Mouse (Mus musculus) mesoderm, embryonic 11.5 days (tissue): ENCODE measurements at regions not wholly inside any gene's neighbourhood (a gene's known extent, or its start where the extent isn't known, plus 50 kb on each side); places are given as distances from the start of the nearest gene placed in this dataset.
A peak's percentile ranks its signal among the peaks of the same experiment; 100 is the strongest.
"Not testable (repeated sequence)": the region's sequence is repeated elsewhere in the genome, so short reads cannot be mapped to it uniquely, and the experiment has no call there.

Experiments
- DNase-seq: peaks from one replicate; pipeline ENCODE4 v3.0.0-alpha.2; 2012; ENCODE audit warnings: low read depth, low spot score

DNA sequence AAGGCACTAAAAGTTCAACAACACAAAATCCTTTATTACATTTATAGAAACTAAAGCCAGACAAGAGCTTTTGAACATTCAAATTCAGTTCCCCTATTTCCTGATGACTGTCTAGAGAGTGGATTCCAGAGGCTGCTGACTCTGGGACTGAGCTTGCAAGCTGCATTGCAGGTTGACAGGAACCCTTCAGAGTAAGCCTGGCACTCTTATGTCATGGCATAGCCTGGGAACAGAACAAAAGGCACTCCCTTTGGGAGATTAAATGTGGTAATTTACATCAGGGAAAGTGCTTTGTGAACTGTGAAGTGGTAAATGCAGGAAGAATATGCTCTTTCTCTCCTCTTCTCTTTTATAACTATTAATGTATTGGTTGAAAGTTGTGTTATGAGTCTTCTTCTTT, 847.3 kb downstream of the Bcl11a start:
- no peak for DNase-seq

- no peak for DNase-seq
Measured at GRCm38 (mm10) chr11:24943646-24944045, 865.8 kb downstream of the Bcl11a start.

DNA sequence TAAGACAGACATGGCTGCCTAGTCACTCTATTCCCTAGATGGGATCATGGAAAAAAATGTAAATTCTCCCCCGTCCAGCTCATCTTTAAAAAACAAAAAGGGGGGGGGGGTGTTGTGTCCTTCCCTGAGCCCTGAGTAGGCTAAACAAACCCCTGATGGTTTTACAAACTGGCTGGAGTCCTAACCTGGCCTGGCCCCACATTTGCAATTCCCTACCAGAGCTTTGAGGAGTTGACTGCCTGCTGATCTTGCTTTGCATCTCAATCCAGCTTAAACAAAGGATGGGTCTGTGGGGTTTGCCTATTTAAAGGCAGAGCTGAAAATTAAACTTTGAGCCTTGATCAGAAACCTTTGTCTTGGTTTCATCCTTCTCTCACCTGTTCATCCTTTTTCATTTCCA, 873.3 kb downstream of the Bcl11a start:
- no peak for DNase-seq

GRCm38 (mm10) chr11:24972359-24972758, 894.5 kb downstream of the Bcl11a start:
- DNase-seq = no peak

- DNase-seq = peak; percentile 4
Measured at GRCm38 (mm10) chr11:24980193-24980665, 902.4 kb downstream of the Bcl11a start.

- DNase-seq = no peak
Measured at GRCm38 (mm10) chr11:24983060-24983629, 905.3 kb downstream of the Bcl11a start.

DNA sequence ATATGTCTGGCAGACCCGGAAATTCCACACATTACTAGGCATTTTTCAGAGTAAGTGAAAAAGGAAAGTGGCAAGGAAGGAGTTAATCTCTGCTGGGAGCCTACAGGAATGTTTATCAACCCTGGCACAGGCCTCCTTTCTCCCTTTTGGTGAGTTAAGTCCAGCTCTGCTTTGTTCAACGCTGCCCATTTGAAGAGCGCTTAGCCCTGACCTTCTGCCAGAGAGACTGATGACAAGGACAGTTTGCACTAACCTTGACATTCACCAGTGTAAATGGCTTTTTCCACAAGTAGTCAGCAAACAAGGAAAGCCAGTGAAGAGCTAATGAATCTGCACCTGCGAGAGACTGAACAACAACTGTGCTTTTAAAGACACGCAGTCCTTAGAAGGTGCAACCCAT, 927.6 kb downstream of the Bcl11a start:
- DNase-seq = peak; percentile 12

- no peak for DNase-seq
Measured at GRCm38 (mm10) chr11:25026786-25027185, 948.9 kb downstream of the Bcl11a start.

DNA sequence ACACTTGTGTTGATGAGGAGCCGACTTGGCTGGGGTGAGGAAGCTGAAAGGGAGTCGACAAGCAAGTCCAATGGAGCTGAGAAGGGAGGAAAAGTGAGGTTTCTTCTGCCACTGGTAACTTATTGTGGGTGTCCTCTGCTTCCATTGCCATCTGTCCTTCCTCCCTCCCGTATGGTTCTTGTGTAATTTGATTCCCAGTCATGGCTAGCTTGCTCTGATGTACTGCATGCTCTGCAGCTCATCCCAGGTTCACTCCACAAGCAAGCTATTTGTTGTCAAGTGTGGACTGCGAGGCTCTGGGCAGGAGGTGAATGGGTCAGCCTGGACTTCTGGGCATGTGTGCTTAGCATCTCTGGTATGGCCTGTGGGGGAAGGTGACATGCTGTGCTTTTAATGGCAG, 963.1 kb downstream of the Bcl11a start:
- peak; percentile 31 for DNase-seq

DNA sequence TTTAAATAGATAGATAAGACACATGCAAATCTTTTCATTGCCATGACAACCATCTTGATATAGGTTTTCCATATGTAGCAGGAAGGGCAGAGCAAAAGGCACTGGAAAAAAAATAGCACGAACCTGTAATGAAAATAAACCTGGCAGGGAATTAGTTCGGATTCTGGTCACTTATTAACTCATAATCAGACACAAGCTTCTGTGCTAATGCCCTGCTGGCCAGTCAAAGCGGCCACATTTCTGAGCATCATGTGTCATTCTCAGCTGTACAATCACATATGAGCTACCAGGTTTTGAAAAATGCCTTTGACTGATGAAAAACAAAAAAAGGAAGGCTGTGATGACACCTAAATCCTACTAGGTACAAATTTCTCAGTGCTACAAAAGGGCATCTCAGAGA, 964.9 kb downstream of the Bcl11a start:
- DNase-seq = no peak

DNA sequence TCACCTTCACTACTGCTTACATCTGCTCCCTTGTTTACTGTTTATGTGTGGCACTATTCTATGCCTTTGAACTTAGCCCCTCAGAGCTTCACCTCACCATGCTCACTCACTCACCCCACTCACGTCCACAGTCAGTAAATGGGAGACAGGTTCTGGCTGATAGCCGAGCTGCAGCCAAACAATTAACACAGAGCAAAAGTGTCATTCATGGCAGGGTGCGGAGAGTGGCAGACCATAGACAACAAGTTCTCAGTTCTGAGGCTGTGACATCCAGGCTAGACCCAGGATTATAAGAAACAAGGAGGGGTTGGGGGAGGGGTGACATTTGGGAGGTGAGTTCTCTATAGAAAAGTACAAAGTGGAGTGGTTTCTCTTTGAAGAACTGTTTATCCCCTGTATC, 967.5 kb downstream of the Bcl11a start:
- no peak for DNase-seq

GRCm38 (mm10) chr11:25045977-25046376, 968.1 kb downstream of the Bcl11a start:
- no peak for DNase-seq

- DNase-seq = no peak
Measured at GRCm38 (mm10) chr11:25055698-25056097, 977.8 kb downstream of the Bcl11a start.

DNA sequence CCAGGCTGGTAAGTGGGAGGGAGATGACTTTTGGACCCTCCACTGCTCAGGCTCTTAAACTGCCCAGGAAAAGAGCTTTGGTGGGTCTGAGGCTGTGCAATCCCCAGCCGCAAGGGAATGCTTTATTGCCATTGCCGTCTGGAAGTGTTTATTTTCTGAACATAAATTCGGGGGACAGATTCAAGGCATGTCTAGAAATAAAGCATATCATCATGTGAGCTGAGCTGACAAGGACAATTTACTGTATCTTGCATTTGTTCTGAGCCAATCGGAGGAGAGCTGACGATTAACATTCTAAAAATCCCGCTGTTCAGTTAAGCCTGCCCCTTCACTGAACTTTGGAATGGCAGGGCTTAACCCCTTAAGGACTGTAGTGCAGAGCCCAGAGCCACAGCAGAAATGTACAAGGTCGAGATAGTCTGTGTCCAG, 979.3 kb downstream of the Bcl11a start:
- peak; percentile 87 for DNase-seq

GRCm38 (mm10) chr11:25057543-25057942, 979.7 kb downstream of the Bcl11a start:
- DNase-seq = peak; percentile 48

DNA sequence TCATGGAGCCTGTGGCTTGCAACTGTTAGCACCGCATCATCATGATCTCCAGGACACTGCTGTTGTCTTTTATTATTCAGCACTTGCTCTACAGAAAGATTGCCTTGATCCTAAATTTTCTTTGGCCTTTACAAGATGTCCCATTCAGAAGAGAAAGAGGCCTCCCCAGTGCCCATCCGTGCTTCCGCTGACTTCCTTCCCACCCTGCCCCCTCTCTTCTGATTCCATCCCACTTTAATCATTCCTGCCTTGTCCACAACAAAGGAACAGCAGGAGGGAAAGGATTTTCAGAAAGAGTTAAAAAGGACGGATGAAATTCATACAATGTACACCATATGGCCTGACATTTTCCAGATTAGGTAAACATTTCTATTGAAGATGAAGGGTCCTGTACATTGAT, 985.2 kb downstream of the Bcl11a start:
- DNase-seq = no peak

- DNase-seq = peak; percentile 47
Measured at GRCm38 (mm10) chr11:25063978-25064377, 986.1 kb downstream of the Bcl11a start.

DNA sequence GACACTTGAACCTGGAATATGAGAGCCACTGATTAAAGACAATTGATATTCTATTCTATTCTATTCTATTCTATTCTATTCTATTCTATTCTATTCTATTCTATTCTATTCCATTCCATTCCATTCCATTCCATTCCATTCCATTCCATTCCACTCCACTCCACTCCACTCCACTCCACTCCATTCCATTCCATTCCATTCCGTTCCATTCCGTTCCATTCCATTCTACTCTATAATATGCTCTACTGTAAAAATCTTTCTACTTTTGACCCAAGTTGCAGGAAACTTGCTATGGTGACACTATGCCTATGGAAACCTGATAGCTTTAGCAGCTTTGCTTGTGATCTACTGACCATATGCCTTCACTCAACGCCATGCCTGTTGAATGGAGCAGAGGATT, 1022.1 kb downstream of the Bcl11a start:
- not testable (repeated sequence) for DNase-seq

- DNase-seq = peak; percentile 80
Measured at GRCm38 (mm10) chr11:25104432-25104831, 1026.6 kb downstream of the Bcl11a start.

DNA sequence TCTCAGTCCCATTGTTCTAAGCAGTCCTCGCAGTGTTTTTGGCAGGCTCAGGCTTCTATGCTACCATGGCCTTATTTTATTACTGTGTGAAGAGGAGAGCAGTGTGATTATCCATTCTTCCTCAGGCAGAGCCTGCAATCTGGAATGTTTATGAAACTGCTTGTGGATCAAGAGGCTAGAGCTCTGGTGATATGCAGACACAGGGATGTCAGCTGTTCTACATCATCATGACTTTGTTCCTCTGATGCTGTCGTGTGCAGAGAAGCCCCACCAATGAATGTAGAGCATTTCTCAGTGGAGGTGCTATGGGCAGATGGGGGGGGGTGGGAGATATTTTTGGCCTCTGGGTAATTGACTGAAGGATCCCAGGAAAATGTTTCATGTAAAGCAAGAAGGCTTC, 1046.6 kb downstream of the Bcl11a start:
- DNase-seq = no peak

DNA sequence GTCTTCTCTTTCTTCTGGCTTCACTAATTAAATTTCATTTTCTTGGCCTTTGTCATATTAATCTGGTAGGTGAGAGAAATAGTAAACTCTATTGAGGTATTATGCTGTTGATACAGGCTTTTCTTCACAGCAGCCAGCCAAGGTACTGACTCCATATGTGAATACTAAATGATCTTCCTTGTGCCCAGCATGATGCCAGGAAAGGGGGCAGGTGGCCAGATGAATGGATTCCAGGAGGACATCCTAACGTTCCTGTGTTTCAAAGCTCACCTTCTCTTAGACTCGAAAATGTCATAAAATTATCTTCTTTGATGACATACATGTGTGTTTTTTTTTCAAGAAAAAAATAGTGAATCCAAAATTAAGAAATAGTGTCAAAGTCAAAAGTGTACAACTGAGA, 1064.4 kb downstream of the Bcl11a start:
- DNase-seq = no peak

- DNase-seq = no peak
Measured at GRCm38 (mm10) chr11:25142833-25143232, 1065.0 kb downstream of the Bcl11a start.

DNA sequence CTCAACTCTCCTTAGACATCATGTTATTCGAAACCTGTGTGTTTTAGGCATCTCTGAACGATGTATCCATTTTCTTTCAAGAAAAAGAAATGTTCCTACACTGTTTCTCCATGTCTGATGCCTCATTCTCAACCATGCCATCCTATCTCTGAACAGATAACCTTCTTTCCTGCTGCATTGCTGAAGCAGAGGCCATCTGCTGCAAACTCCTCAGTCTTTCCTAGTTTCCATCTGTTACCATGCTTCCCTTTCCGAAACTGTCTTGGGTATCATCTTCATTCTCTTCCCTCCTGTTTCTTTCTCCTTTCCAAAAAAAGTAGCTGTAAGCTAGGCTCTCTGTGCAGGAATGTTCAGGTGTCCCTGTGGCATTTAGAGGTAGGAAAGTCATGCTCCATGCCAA, 1063.3 kb downstream of the 5730522E02Rik start:
- no peak for DNase-seq

DNA sequence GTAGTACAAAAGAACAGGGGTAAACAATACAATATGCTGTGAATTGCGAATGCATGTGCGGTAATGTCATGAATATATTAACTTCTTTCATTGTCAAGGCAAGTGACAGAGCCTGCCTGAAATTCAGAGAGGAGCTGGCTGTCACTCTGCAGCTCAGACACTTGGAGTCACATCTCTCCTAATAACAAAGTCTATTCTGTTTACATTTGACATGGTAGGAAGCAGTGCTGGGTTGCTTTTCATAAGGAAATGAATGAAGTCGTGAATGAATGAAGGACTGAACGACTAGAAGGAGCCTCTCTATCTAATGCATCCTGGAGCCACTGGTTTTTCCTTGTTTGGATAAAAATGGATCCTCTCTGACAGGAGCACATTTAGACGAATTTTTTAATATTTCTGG, 1053.9 kb downstream of the 5730522E02Rik start:
- no peak for DNase-seq
